Mouse (Mus musculus) left cerebral cortex, adult 11 months (tissue): ENCODE results near the gene Rhbdl2.
A peak's percentile ranks its signal among the peaks of the same experiment; 100 is the strongest.

Experiments used
- DNase-seq: peaks from one replicate; pipeline ENCODE4 v3.0.0; 2022; ENCODE audit warnings: low spot score

Gene Rhbdl2

GRCm38 (mm10) chr4:123787191-123787985 lies at the start of gene Rhbdl2:
Rhbdl2 (plus strand) TSS chr4:123787874.
- DNase-seq = peak; percentile 35

DNA sequence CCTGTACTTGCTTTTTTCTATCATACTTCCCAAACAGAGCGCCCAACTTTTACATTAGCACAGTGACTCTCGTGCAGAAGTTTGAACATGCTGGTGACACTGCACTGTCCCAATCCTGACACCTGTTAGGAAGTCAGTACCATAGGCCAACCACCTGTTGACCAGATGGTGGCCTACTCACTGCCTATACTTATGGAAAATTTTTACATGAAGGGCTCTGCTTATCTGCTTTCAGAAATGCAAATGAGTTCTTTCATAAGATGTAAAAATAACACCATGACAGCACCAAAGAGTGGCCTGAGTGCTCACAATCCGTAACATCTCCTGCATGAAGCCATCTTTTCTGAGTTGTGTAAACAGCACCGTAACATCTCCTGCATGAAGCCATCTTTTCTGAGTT lies 49.0 kb upstream of the Rhbdl2 start:
- DNase-seq = no peak

- no peak for DNase-seq
These were observed 44.8 kb upstream of the Rhbdl2 start for GRCm38 (mm10) chr4:123742891-123743290.

DNA sequence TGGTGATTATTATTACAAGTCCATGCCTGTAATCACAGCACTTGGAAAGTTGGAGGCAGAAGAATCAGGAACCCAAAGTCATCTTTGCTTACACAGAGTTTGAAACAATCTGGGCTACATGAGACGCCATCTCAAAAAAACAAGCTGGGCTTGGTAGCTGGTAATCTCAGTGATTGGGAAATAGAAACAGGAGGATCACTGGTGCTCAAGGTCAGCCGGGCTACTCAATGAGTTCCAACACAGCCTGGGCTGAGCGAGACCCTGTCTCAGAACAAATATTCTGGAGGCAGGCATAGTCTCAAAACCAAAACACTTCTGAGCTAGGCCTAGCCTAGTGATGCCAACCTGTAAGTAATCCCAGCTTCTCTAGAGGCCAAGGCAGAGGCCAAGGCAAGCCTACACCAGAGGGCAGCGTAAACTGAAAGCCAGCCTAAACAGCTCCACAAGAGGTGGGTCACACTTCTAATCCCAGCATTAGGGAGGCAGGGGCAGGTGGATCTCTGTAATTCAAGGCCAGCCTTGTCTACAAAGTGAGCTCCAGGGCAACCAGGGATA lies 42.4 kb upstream of the Rhbdl2 start:
- no peak for DNase-seq

DNA sequence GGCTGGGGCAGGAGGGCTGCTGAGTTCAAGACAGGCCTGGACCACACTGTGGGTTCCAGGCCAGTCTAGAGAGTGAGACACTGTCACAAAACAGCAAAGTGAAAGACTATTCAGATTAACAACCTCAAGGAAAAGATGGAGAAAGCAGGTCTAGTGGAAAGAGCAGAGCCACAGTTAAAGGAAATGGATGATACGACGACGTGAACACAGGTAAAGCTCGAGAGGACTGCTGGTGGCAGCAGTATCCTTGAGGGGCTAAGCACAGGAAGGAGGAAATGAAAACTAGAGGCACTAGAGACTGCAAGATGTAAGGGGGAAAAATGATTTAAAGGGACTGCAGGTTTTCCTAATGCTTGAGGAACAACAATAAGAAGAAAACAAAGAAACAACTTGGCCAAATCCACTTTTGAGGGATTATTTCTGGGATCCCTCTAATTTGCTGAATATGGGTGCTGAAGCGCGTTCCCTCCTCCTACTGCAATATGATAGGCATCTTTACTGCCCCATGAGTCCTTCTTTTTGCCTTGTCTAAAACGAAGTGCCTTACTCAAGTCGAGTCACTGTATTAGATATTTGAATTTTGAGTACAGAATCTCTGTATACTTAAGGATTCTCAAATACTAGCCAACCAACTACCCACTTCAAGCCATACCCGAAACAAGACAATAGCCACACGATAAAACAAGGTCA lies 38.8 kb upstream of the Rhbdl2 start:
- no peak for DNase-seq

- no peak for DNase-seq
These were observed 38.1 kb upstream of the Rhbdl2 start for GRCm38 (mm10) chr4:123749484-123750130.

DNA sequence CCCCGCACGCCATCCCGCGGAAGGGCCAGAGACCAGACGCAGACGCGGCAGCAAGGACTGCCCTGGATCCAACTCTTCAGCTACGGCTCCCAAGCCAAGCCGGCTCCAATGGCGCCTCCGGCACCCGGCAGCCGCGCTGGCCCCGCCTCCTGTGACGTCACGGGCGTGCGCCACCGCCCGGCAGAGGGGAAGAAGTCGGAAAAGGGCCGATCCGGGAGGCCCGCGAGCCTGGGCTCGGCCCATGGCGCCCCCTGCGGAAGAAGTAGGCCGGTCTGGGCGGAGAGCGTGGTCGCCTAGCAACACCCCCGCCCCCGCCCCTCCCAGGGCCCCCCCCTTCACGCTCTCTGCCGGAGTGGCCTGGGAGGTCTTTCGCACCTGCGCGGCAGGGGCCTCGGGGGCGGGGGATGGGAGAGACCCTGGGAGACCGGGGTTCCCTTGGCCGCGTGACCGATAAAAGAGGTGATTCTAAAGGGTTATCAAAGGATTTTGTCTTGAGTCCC lies 37.5 kb upstream of the Rhbdl2 start, which contains the start of gene Akirin1:
Gene Akirin1, minus strand, starts transcription at position 194 of the 500 bp plus-strand sequence.
- DNase-seq = peak; percentile 94

DNA sequence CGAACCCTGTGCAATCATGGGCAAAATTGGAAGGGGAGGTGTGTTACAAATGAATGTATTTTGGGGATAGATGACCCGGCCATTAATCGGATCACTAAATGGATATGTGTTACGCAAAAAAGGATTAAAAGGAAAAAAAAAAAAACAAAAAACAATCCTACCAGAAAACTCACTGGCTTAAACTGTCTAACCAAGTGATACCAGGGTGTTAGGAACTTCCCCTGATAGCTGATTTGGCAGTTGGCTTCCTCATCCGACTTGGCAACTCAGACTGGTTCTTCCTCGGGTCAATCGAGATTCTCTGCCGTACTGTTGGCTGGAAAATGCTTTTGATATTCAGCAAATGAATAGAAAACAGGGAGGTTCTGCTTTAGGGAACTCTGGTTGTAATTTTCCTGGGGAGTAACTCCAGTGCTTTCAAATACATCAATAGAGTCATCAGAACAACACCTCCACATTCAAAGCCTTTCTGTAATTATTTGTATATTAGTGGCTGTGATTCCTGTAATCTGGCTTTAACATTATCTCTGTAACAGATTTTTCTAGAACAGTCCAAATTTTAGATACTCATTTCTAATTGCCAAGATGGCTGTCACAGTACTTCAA lies 36.9 kb upstream of the Rhbdl2 start:
- DNase-seq = no peak

DNA sequence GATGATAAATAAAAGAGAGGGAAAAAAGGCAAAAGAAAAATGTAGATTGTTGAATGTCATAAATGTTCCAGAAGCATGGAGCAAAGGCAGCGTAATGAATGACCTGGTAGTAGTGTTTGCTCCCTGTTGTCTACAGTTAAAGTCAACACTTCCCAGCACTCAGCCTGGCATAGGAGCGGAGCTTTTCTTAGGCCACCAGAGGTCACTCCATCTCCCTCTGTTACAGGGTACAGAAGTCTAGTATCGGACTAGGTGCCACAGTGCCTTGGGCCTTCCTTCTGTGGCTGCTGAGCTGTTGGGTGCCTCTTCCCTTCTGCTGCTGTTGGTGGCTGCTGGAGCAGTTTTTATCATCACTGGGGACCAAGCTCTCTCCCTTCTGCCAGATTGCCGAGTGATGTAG lies 29.4 kb upstream of the Rhbdl2 start:
- no peak for DNase-seq

DNA sequence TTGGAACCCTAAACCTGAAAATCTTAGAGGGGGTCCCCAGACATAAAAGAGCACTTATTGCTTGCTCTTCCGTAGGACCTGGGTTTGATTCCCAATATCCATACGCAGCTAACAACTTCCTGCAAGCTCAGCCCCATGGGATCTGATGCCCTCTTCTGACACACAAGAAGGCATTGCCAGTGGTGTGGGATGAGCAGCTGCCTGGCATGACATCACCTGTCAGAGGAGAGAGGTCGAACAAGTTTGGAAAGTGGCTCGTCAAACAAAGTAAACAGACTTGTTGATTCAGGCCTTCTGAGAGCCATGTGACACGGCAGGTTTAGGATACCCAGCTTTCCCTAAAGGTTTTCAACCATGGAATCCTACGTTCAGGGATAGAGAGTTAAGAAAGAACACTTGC lies 22.6 kb upstream of the Rhbdl2 start:
- DNase-seq = no peak

DNA sequence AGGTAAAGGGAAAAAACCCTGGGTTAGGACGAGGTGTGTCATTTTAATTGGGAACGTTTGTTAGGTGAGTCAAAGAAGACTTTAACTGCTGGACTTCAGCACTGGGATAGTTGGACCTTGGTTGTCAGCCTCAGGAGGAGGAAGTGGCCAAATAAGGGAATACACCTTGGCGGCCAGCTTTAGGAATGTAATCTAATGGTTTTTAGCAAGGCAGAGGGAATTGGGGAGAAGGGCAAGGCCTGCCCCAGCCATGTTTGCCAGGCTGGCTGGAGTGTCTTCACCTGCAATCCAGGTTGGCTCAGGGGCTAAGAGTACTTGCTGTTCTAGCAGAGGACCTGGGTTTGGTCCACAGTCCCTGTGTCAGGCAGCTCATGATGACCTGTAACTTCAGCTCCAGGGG lies 19.9 kb upstream of the Rhbdl2 start:
- DNase-seq = no peak

DNA sequence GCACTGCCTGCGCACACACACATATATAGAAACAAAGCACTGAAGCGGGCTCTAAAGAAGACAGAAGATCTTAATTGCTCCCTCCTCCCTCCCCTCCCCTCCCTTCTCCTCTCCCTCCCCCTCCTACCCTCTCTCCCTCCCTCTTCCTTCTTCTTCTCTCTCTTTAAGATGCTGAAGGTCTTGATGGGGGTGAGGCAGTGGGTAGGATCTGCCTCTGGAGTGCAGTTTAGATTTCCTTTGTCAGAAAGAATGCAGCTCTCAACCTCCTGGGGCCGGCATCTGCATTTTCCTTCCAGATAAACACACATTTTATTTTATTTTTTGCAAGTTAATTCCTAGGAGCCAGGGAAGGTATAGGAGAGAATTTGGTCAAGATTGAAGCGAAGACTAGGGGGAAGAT lies 19.4 kb upstream of the Rhbdl2 start:
- no peak for DNase-seq

GRCm38 (mm10) chr4:123792666-123793065 lies 5.0 kb downstream of the Rhbdl2 start:
- no peak for DNase-seq

GRCm38 (mm10) chr4:123793136-123793535 lies 5.5 kb downstream of the Rhbdl2 start:
- DNase-seq = no peak

GRCm38 (mm10) chr4:123795057-123795456 lies 7.4 kb downstream of the Rhbdl2 start:
- DNase-seq = no peak

DNA sequence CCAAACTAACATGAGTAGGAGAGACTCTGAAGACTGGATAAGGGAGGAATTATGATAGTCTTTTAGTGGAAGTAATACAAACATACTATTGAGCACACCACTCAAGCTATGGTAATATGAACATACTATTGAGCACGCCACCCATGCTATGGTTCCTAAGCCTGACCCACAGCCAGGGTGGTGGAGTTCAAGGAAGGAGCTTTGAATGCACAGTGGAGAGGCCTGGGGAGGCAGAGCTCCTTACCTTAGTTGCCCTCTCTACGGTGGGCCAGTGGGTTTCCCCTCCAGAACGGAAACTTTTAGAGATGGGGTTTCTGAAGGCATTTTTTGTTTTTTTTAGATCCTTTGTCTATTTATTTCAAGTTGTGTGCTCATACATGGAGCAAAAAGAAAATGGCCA lies 9.7 kb downstream of the Rhbdl2 start:
- no peak for DNase-seq

DNA sequence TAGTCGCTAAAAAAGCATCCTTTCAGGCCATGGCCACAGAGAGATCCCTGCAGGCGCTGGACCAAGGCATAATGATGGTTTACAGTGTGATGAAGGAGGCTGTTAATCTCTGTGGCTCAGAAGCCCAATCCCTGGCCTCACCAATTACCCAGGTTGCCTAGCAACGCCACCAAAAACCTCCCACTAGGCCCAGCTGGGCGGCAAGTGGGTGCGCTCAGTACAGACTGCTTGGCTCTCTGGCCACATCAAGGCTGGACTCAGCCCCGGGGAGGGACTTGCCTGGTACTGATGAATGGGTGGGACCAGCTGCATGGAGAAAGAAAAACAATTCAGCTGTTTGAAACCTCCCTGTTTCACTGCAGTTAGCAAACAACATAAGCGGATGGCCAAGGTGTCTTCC lies 10.2 kb downstream of the Rhbdl2 start:
- DNase-seq = peak; percentile 76

- no peak for DNase-seq
These were observed 16.0 kb downstream of the Rhbdl2 start for GRCm38 (mm10) chr4:123803642-123804041.

DNA sequence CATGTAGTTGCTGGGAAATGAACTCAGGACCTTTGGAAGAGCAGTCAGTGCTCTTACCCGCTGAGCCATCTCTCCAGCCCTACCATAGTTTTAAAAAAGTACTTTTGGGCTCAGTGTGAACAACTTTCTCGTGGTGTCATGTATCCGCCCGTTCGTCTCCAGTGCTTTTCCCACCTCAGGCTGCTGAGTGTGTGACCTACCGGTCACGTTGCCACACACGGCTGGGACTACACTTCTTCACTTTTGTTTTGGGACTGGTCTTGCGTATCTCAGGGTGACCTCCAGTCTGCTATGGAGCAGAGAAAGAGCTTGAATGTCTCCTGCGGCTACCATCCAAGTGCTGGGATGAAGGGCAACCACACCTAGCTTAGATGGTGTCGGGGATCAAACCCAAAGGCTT lies 20.6 kb downstream of the Rhbdl2 start:
- DNase-seq = no peak

- DNase-seq = no peak
These were observed 23.0 kb downstream of the Rhbdl2 start for GRCm38 (mm10) chr4:123810475-123811295.

GRCm38 (mm10) chr4:123812525-123812924 lies 24.9 kb downstream of the Rhbdl2 start:
- no peak for DNase-seq
